Mouse (Mus musculus) forebrain, embryonic 10.5 days (tissue): Measurements from ENCODE around the gene Map2k5. TPM values are rescaled to one million over a fixed set of nuclear protein-coding genes. Genes with fewer than 3 reads are reported as not detected.

Source experiments
- DNase-seq: peaks from one replicate; pipeline ENCODE4 v3.0.0-alpha.2; 2017; ENCODE audit warnings: low spot score; ENCODE audit errors: extremely low spot score
- H3K27ac ChIP-seq: fragments of 300-500 bp; sonication (generic); 2 replicates; pipeline ENCODE4 v1.5.1; 2016; ENCODE audit warnings: mild to moderate bottlenecking
- H3K27me3 ChIP-seq: fragments of 300-500 bp; sonication (generic); 2 replicates; pipeline ENCODE4 v1.6.1; 2016; ENCODE audit warnings: mild to moderate bottlenecking; ENCODE audit not compliant: poor library complexity, severe bottlenecking
- H3K36me3 ChIP-seq: fragments of 300-500 bp; sonication (generic); replicated peaks from 2 replicates; pipeline ENCODE4 v1.6.1; 2016; ENCODE audit warnings: mild to moderate bottlenecking, moderate library complexity
- H3K4me1 ChIP-seq: fragments of 300-500 bp; sonication (generic); 2 replicates; pipeline ENCODE4 v1.6.1; 2016
- H3K4me3 ChIP-seq: fragments of 300-500 bp; sonication (generic); 2 replicates; pipeline ENCODE4 v1.5.1; 2016; ENCODE audit warnings: mild to moderate bottlenecking, moderate library complexity
- H3K9me3 ChIP-seq: fragments of 300-500 bp; sonication (generic); 2 replicates; pipeline ENCODE4 v1.6.1; 2016; ENCODE audit warnings: mild to moderate bottlenecking, moderate library complexity
- WGBS: fragments of 180-500 bp; shearing (Covaris S2); methylation state at CpG from one replicate; pipeline ENCODE4 v1.1.7; 2016; 5-methylcytosine and 5-hydroxymethylcytosine counted together
- polyA plus RNA-seq: library from polyadenylated mRNA; unstranded; fragments of >200 nt; fragmentation: Nextera tagmentation; extraction: Ambion mirVana; gene quantifications from 2 replicates; pipeline ENCODE4 v1.2.1, GENCODE M21; 2016

The Map2k5 gene
- polyA plus RNA-seq, 1 experiment from 2014 or later: 33.8 TPM

GRCm38 (mm10) chr9:63118385-63118784, 259.3 kb downstream of the Map2k5 start:
- Histone ChIP-seq H3K4me3 (no peak overlapping the region), H3K9me3 (no peaks in the 10 kb centered on the region), H3K4me1 (peaks cover 22% of the 10 kb centered on the region), H3K27ac (no peak overlapping the region), H3K27me3 (peaks cover 13% of the 10 kb centered on the region), H3K36me3 (no peaks in the 10 kb centered on the region)
- WGBS: 69% methylated on average over 5 of the region's 5 CpGs
- no peak for DNase-seq

Other genes starting within 250 kb of the Map2k5 start
- gene Skor1, start 228.9 kb downstream of the Map2k5 start, polyA plus RNA-seq: 0.05 TPM in 1 of 2 replicates, not detected in the other
- gene 2300009A05Rik, start 21.3 kb upstream of the Map2k5 start, polyA plus RNA-seq: 39.4 and 40.5 TPM in 2 replicates
- gene Iqch, start 224.6 kb upstream of the Map2k5 start, polyA plus RNA-seq: 0.04 and 0.14 TPM in 2 replicates
- gene Aagab, start 224.8 kb upstream of the Map2k5 start, polyA plus RNA-seq: 53.9 and 54.5 TPM in 2 replicates